Mouse (Mus musculus) hematopoietic multipotent progenitor cell, adult 10-12 weeks (in vitro differentiated cells): ENCODE measurements around the gene Rbck1. TPM values are rescaled to one million over a fixed set of nuclear protein-coding genes. Genes with fewer than 3 reads are reported as not detected.

Experiments used
- polyA plus RNA-seq: library from polyadenylated mRNA; stranded (reverse); fragments of >175 nt; gene quantifications from 2 replicates; pipeline ENCODE4 v1.2.3, GENCODE M21; 2012; ENCODE audit warnings: low replicate concordance

Rbck1 gene
- polyA plus RNA-seq = 241 and 403 TPM in 2 replicates

GRCm38 (mm10) chr2:152332101-152332825 lies at the start of gene Rbck1:
TSS of gene Rbck1 (minus strand) at chr2:152332653.

GRCm38 (mm10) chr2:152376345-152376741 lies 43.9 kb upstream of the Rbck1 start, which contains the start of gene Nrsn2:
TSS of gene Nrsn2 (minus strand) at chr2:152376638.

GRCm38 (mm10) chr2:152343329-152344213 lies 11.1 kb upstream of the Rbck1 start, which contains the start of gene Trib3:
TSS of gene Trib3 (minus strand) at chr2:152344032.

GRCm38 (mm10) chr2:152293727-152294475 lies 38.6 kb downstream of the Rbck1 start, which contains the start of gene Tbc1d20:
TSS of gene Tbc1d20 (plus strand) at chr2:152293828.

Other genes starting within 250 kb of the Rbck1 start
- 2.1 and 5.7 TPM in 2 replicates for gene Srxn1, start 227.1 kb downstream of the Rbck1 start, polyA plus RNA-seq
- 0.12 and 0.14 TPM in 2 replicates for gene Tcf15, start 189.1 kb downstream of the Rbck1 start, polyA plus RNA-seq
- gene Csnk2a1, start 105.8 kb downstream of the Rbck1 start, polyA plus RNA-seq = 10.1 and 21.5 TPM in 2 replicates
- gene Tbc1d20, start 38.8 kb downstream of the Rbck1 start, polyA plus RNA-seq = 26.7 and 28.4 TPM in 2 replicates
- 2.7 and 3.6 TPM in 2 replicates for gene Trib3, start 11.4 kb upstream of the Rbck1 start, polyA plus RNA-seq
- gene Nrsn2, start 44.0 kb upstream of the Rbck1 start, polyA plus RNA-seq = not detected in 2 replicates
- gene Sox12, start 65.4 kb upstream of the Rbck1 start, polyA plus RNA-seq = 9.1 and 13.9 TPM in 2 replicates
- gene Zcchc3, start 82.4 kb upstream of the Rbck1 start, polyA plus RNA-seq = 3.1 and 3.7 TPM in 2 replicates
- gene 6820408C15Rik, start 82.9 kb upstream of the Rbck1 start, polyA plus RNA-seq = not detected in 2 replicates
- gene Defb23, start 132.0 kb upstream of the Rbck1 start, polyA plus RNA-seq = not detected in 2 replicates
- gene Defb20, start 144.4 kb upstream of the Rbck1 start, polyA plus RNA-seq = not detected in 2 replicates
- not detected in 2 replicates for gene Defb22, start 157.5 kb upstream of the Rbck1 start, polyA plus RNA-seq
- not detected in 2 replicates for gene Defb26, start 179.0 kb upstream of the Rbck1 start, polyA plus RNA-seq
- not detected in 2 replicates for gene Defb28, start 185.6 kb upstream of the Rbck1 start, polyA plus RNA-seq
- not detected in 2 replicates for gene Defb29, start 207.4 kb upstream of the Rbck1 start, polyA plus RNA-seq
- not detected in 2 replicates for gene Gm17416, start 236.7 kb upstream of the Rbck1 start, polyA plus RNA-seq
- not detected in 2 replicates for gene Defb21, start 240.1 kb upstream of the Rbck1 start, polyA plus RNA-seq
- gene Defb19, start 247.7 kb upstream of the Rbck1 start, polyA plus RNA-seq = not detected in 2 replicates